In the genomic region with DNA sequence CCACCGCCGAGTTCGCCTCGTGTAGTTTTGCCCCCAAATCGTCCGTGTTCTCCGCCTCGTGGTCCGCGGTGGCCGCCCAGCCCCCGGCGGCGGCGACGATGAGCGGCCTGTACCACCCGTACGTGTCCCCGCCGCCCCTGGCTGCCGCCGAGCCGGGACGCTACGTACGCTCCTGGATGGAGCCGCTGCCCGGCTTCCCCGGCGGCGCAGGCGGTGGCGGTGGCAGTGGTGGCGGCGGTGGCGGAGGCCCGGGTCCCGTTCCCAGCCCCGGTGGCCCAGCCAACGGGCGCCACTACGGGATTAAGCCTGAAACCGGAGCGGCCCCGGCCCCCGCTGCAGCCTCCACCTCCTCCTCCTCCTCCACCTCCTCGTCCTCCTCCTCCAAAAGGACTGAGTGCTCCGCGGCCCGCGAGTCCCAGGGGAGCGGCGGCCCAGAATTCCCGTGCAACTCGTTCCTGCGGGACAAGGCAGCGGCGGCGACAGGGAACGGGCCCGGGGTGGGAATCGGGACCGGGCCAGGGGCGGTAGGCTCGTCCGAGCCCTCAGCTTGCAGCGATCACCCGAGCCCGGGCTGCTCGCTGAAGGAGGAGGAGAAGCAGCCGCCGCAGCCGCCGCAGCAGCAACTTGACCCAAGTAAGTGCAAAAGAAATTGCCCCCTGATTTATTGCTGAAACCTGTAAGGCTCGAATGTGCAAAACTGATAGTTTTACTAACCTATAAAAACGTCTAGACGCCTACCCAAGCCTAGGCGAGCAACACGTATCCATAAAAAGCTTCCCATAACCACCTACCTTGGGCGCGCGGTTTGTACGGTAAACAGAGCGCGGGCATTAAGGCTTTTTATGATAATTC, we compare ENCODE assay signal across 8 mouse cellular contexts. TPM values are rescaled to one million over a fixed set of nuclear protein-coding genes. Genes with fewer than 3 reads are reported as not detected.
DNase-seq lines count a peak whose midpoint lies in the region; ATAC-seq and TF ChIP-seq lines count a peak whose summit lies in the region.

No protein-coding gene starts in this region.

- DNase-seq in ovary, postnatal 36 days (ENCODE audit: low spot score) = peak; percentile 53
- DNase-seq in ovary, postnatal 10 days (ENCODE audit: low spot score) = no peak
- peak; percentile 71 for DNase-seq in forebrain, embryonic 11.5 days (ENCODE audit: low spot score)
- no peak for DNase-seq in thymus, postnatal 0 days (ENCODE audit: low spot score)
- no peak for DNase-seq in ovary, adult 18-20 months (ENCODE audit: low spot score)
- DNase-seq in spleen, postnatal 36 days (ENCODE audit: low spot score in 2 of 2) = no peak

- H3K4me2 ChIP-seq in forebrain, embryonic 11.5 days (ENCODE audit: low read depth, low read length, severe bottlenecking) = peak overlapping the region; percentile 55
- peak overlapping the region; percentile 65 for H3K4me2 ChIP-seq in intestine, postnatal 0 days (replicated peaks; ENCODE audit: low read depth)
- peak overlapping the region; percentile 43 for H3K4me2 ChIP-seq in midbrain, embryonic 16.5 days (ENCODE audit: low read length)

- peaks cover 97% of the 10 kb centered on the region for H3K27me3 ChIP-seq in forebrain, embryonic 11.5 days (ENCODE audit: control insufficient read depth, insufficient read depth, low read length)
- H3K27me3 ChIP-seq in intestine, postnatal 0 days (replicated peaks; ENCODE audit: control insufficient read depth, insufficient read depth, low read length) = peaks cover 98% of the 10 kb centered on the region
- H3K27me3 ChIP-seq in midbrain, embryonic 16.5 days (ENCODE audit: control insufficient read depth, insufficient read depth, low read depth, low read length) = peaks cover 68% of the 10 kb centered on the region

- under 1% methylated on average over 85 of the region's 86 CpGs for WGBS in forebrain, embryonic 11.5 days
- under 1% methylated on average over 81 of the region's 86 CpGs for WGBS in intestine, postnatal 0 days
- WGBS in midbrain, embryonic 16.5 days = under 1% methylated on average over 82 of the region's 86 CpGs

- peaks cover 3% of the 10 kb centered on the region; the same call in 1 of the 2 replicates for H3K4me1 ChIP-seq in forebrain, embryonic 11.5 days (replicated peaks; ENCODE audit: control insufficient read depth, insufficient read depth, low read length)
- H3K4me1 ChIP-seq in intestine, postnatal 0 days (replicated peaks; ENCODE audit: control insufficient read depth, insufficient read depth, low read length) = 0 out of 2 replicates have a peak, but pooled peaks cover 2% of the 10 kb centered on the region
- H3K4me1 ChIP-seq in midbrain, embryonic 16.5 days (ENCODE audit: control insufficient read depth, insufficient read depth, low read length) = peaks cover 4% of the 10 kb centered on the region

- H3K9ac ChIP-seq in forebrain, embryonic 11.5 days (ENCODE audit: low read length) = no peak overlapping the region
- peak overlapping the region; percentile 40; the same call in 1 of the 2 replicates for H3K9ac ChIP-seq in intestine, postnatal 0 days (ENCODE audit: low read depth, low read length)
- H3K9ac ChIP-seq in midbrain, embryonic 16.5 days (ENCODE audit: low read depth, low read length) = no peak overlapping the region

- H3K4me3 ChIP-seq in forebrain, embryonic 11.5 days (ENCODE audit: low read depth, low read length) = peak overlapping the region; percentile 28
- peak overlapping the region; percentile 45 for H3K4me3 ChIP-seq in intestine, postnatal 0 days (ENCODE audit: low read depth, low read length)
- peak overlapping the region; percentile 13 for H3K4me3 ChIP-seq in midbrain, embryonic 16.5 days (ENCODE audit: low read depth, low read length)

- no peak overlapping the region for H3K27ac ChIP-seq in forebrain, embryonic 11.5 days (ENCODE audit: low read depth, low read length)
- no peak overlapping the region for H3K27ac ChIP-seq in intestine, postnatal 0 days (ENCODE audit: low read depth, low read length)
- H3K27ac ChIP-seq in midbrain, embryonic 16.5 days (ENCODE audit: low read length) = no peak overlapping the region

- H3K9me3 ChIP-seq in forebrain, embryonic 11.5 days (ENCODE audit: control insufficient read depth, low read length) = no peaks in the 10 kb centered on the region
- H3K9me3 ChIP-seq in intestine, postnatal 0 days (ENCODE audit: control insufficient read depth) = no peaks in the 10 kb centered on the region
- no peaks in the 10 kb centered on the region for H3K9me3 ChIP-seq in midbrain, embryonic 16.5 days (replicated peaks; ENCODE audit: control insufficient read depth, low read length, poor library complexity, severe bottlenecking)

- no peaks in the 10 kb centered on the region for H3K36me3 ChIP-seq in forebrain, embryonic 11.5 days (ENCODE audit: control insufficient read depth, insufficient read depth, low read length)
- no peaks in the 10 kb centered on the region for H3K36me3 ChIP-seq in intestine, postnatal 0 days (ENCODE audit: control insufficient read depth, insufficient read depth)
- H3K36me3 ChIP-seq in midbrain, embryonic 16.5 days (ENCODE audit: control insufficient read depth, insufficient read depth, low read length) = no peaks in the 10 kb centered on the region

- TF ChIP-seq CTCF in intestine, postnatal 0 days (IDR thresholded peaks at IDR 0.05; ENCODE audit: low read depth) = no peak

- ATAC-seq in forebrain, embryonic 11.5 days (replicated peaks; ENCODE audit: low FRiP score) = 0 out of 2 replicates have a peak, but pooled peaks have one; percentile 36
- no peak for ATAC-seq in intestine, postnatal 0 days
- ATAC-seq in midbrain, embryonic 16.5 days = no peak

RNA-seq across cellular contexts. Expression of a gene that starts 0.9 kb away (rescaled TPM):
- polyA plus RNA-seq in forebrain, embryonic 11.5 days (2014; fragmentation: Nextera tagmentation; extraction: Ambion mirVana) = not detected in 2 replicates
- 0.64 and 1.6 TPM in 2 replicates for polyA plus RNA-seq in intestine, postnatal 0 days (2015; fragmentation: Nextera tagmentation; extraction: Ambion mirVana)
- not detected in 2 replicates for polyA plus RNA-seq in midbrain, embryonic 16.5 days (2015; fragmentation: Nextera tagmentation; extraction: Ambion mirVana)
- polyA plus RNA-seq in thymus, postnatal 0 days (2015; fragmentation: Nextera tagmentation; extraction: Ambion mirVana) = 0.28 and 0.52 TPM in 2 replicates

RNA-seq across cellular contexts. Expression of a gene that starts 6.0 kb away (rescaled TPM):
- not detected in 2 replicates for polyA plus RNA-seq in forebrain, embryonic 11.5 days (2014; fragmentation: Nextera tagmentation; extraction: Ambion mirVana)
- 2.2 and 2.7 TPM in 2 replicates for polyA plus RNA-seq in intestine, postnatal 0 days (2015; fragmentation: Nextera tagmentation; extraction: Ambion mirVana)
- polyA plus RNA-seq in midbrain, embryonic 16.5 days (2015; fragmentation: Nextera tagmentation; extraction: Ambion mirVana) = not detected in 2 replicates
- polyA plus RNA-seq in thymus, postnatal 0 days (2015; fragmentation: Nextera tagmentation; extraction: Ambion mirVana) = 0.72 and 0.73 TPM in 2 replicates

RNA-seq across cellular contexts. Expression of a gene that starts 6.7 kb away (rescaled TPM):
- not detected in 2 replicates for polyA plus RNA-seq in forebrain, embryonic 11.5 days (2014; fragmentation: Nextera tagmentation; extraction: Ambion mirVana)
- 0.10 and 1.6 TPM in 2 replicates for polyA plus RNA-seq in intestine, postnatal 0 days (2015; fragmentation: Nextera tagmentation; extraction: Ambion mirVana)
- polyA plus RNA-seq in midbrain, embryonic 16.5 days (2015; fragmentation: Nextera tagmentation; extraction: Ambion mirVana) = not detected in 2 replicates
- polyA plus RNA-seq in thymus, postnatal 0 days (2015; fragmentation: Nextera tagmentation; extraction: Ambion mirVana) = 0.14 TPM in 1 of 2 replicates, not detected in the other

RNA-seq across cellular contexts. Expression of a gene that starts 13.3 kb away (rescaled TPM):
- 0.08 and 0.19 TPM in 2 replicates for polyA plus RNA-seq in forebrain, embryonic 11.5 days (2014; fragmentation: Nextera tagmentation; extraction: Ambion mirVana)
- 3.2 and 3.3 TPM in 2 replicates for polyA plus RNA-seq in intestine, postnatal 0 days (2015; fragmentation: Nextera tagmentation; extraction: Ambion mirVana)
- polyA plus RNA-seq in midbrain, embryonic 16.5 days (2015; fragmentation: Nextera tagmentation; extraction: Ambion mirVana) = 0.17 TPM in 1 of 2 replicates, not detected in the other
- 0.10 and 0.37 TPM in 2 replicates for polyA plus RNA-seq in thymus, postnatal 0 days (2015; fragmentation: Nextera tagmentation; extraction: Ambion mirVana)

RNA-seq across cellular contexts. Expression of a gene that starts 13.3 kb away (rescaled TPM):
- not detected in 2 replicates for polyA plus RNA-seq in forebrain, embryonic 11.5 days (2014; fragmentation: Nextera tagmentation; extraction: Ambion mirVana)
- 0.20 and 0.51 TPM in 2 replicates for polyA plus RNA-seq in intestine, postnatal 0 days (2015; fragmentation: Nextera tagmentation; extraction: Ambion mirVana)
- not detected in 2 replicates for polyA plus RNA-seq in midbrain, embryonic 16.5 days (2015; fragmentation: Nextera tagmentation; extraction: Ambion mirVana)
- polyA plus RNA-seq in thymus, postnatal 0 days (2015; fragmentation: Nextera tagmentation; extraction: Ambion mirVana) = 0.17 TPM in 1 of 2 replicates, not detected in the other

Comparison
In these comparisons a context has a peak if more than half of its experiments do, and no peak if none do; other contexts are left out.
1. DNase-seq: peak in ovary, postnatal 36 days (single experiment) and forebrain, embryonic 11.5 days (single experiment); none in ovary, postnatal 10 days (single experiment), thymus, postnatal 0 days (single experiment), ovary, adult 18-20 months (single experiment) and spleen, postnatal 36 days (0 of 2).
2. Peak in every context shown above with its lines, with median percentiles within 50 percentile points of each other: H3K4me2 ChIP-seq and H3K4me3 ChIP-seq.